In genomic region chr1:139495408-139495807, GRCm38 (mm10) we compare ENCODE assay signal across 23 mouse cellular contexts. TPM values are rescaled to one million over a fixed set of nuclear protein-coding genes. Genes with fewer than 3 reads are reported as not detected.
"Had no signal": no experiment of that assay in that cellular context is flagged by ENCODE, and none has a peak within 500 bp of the region (broad histone marks: within the 10 kb centered on the region; RNA-seq: fewer than 3 reads in every experiment).

No protein-coding gene starts in this region.

- H3K36me3 ChIP-seq: midbrain, embryonic 15.5 days had no signal

- H3K9me3 ChIP-seq: lung, embryonic 15.5 days; megakaryocyte, embryonic 14.5 days; midbrain, embryonic 13.5 days; midbrain, embryonic 15.5 days; neural tube, embryonic 12.5 days had no signal

- H3K9ac ChIP-seq: liver, postnatal 0 days; lung, embryonic 15.5 days; midbrain, embryonic 13.5 days; midbrain, embryonic 15.5 days; neural tube, embryonic 12.5 days had no signal

- H3K4me1 ChIP-seq: lung, embryonic 15.5 days; megakaryocyte, embryonic 14.5 days; midbrain, embryonic 13.5 days; midbrain, embryonic 15.5 days; neural tube, embryonic 12.5 days had no signal

- H3K27me3 ChIP-seq: lung, embryonic 15.5 days; megakaryocyte, embryonic 14.5 days; midbrain, embryonic 13.5 days; midbrain, embryonic 15.5 days; neural tube, embryonic 12.5 days had no signal

- H3K4me3 ChIP-seq: lung, embryonic 15.5 days; megakaryocyte, embryonic 14.5 days; midbrain, embryonic 13.5 days; midbrain, embryonic 15.5 days; neural tube, embryonic 12.5 days had no signal

- DNase-seq: liver, postnatal 0 days; lung, adult 2 months; lung, postnatal 14 days; lung, postnatal 36 days; right cerebral cortex, postnatal 14 days; thymus, adult 18-20 months; thymus, postnatal 14 days; thymus, postnatal 36 days had no signal

- H3K4me2 ChIP-seq: lung, embryonic 15.5 days; midbrain, embryonic 11.5 days; midbrain, embryonic 13.5 days; midbrain, embryonic 15.5 days; neural tube, embryonic 12.5 days had no signal

- ATAC-seq: liver, postnatal 0 days; lung, postnatal 0 days; midbrain, embryonic 13.5 days; midbrain, embryonic 15.5 days had no signal

- H3K27ac ChIP-seq: lung, embryonic 15.5 days; macrophage; midbrain, embryonic 13.5 days; midbrain, embryonic 15.5 days; neural tube, embryonic 12.5 days had no signal

RNA-seq across cellular contexts. Expression of gene F13b, which starts 6.1 kb away (rescaled TPM):
- total RNA-seq: megakaryocyte progenitor cell, adult 5-6 weeks; midbrain, postnatal 0 days; monocyte, adult 5-6 weeks; neutrophil, adult 5-6 weeks had no signal
- polyA plus RNA-seq: lung, adult 2 months; lung, embryonic 15.5 days; macrophage; midbrain, embryonic 11.5 days; midbrain, embryonic 13.5 days; midbrain, embryonic 15.5 days; midbrain, postnatal 0 days; neural tube, embryonic 12.5 days; neural tube, embryonic 14.5 days; spleen, adult 2 months; stomach, embryonic 14.5 days had no signal
